Mouse (Mus musculus): ENCODE results near the gene Pdzk1ip1.

GRCm38 (mm10) chr4:115097146-115097496 is 8.6 kb downstream of the Pdzk1ip1 start:
- peak; percentile 36; the same call in 1 of the 2 replicates for TF ChIP-seq SIN3A (IDR thresholded peaks at IDR 0.05; ENCODE audit: low read length)
- TF ChIP-seq POLR2AphosphoS2 (IDR thresholded peaks at IDR 0.05; ENCODE audit: low read length) = no peak
- TF ChIP-seq ZNF384 (IDR thresholded peaks at IDR 0.05; ENCODE audit: low read depth, low read length) = peak; percentile 38; the same call in 1 of the 2 replicates
- no peak for TF ChIP-seq POLR2AphosphoS5 (IDR thresholded peaks at IDR 0.05; ENCODE audit: borderline replicate concordance, low read depth, low read length)
- no peak for TF ChIP-seq POLR2A (IDR thresholded peaks at IDR 0.05; ENCODE audit: control insufficient read depth in 1 of 2, insufficient read depth in 1 of 2, low read depth in 1 of 2, low read length in 2 of 2, poor library complexity in 1 of 2)
- no peak for TF ChIP-seq MAX (IDR thresholded peaks at IDR 0.05; ENCODE audit: low read length)
- TF ChIP-seq CTCF (IDR thresholded peaks at IDR 0.05 in 2 of 3, conservative IDR thresholded peaks at IDR 0.05 in 1 of 3; ENCODE audit: control insufficient read depth in 1 of 3, insufficient read depth in 1 of 3, low read depth in 2 of 3, low read length in 3 of 3, poor library complexity in 1 of 3, severe bottlenecking in 1 of 3) = peak; percentile 54 to 74 (median 67)
- no peak for TF ChIP-seq CHD2 (IDR thresholded peaks at IDR 0.05; ENCODE audit: low read length)
